Mouse (Mus musculus) liver, adult 2 months (tissue): Measurements from ENCODE around the gene Pawr.

Source experiments
- CTCF ChIP-seq: fragments of 200-500 bp; IDR thresholded peaks from 2 replicates; pipeline ENCODE4 v1.5.1; 2011; ENCODE audit warnings: low read depth, low read length, control low read depth
- POLR2A ChIP-seq: fragments of 200-500 bp; IDR thresholded peaks from 2 replicates; pipeline ENCODE4 v1.6.1; 2011; ENCODE audit warnings: low read length, control low read depth; ENCODE audit not compliant: insufficient read depth; ENCODE audit errors: extremely low read depth

GRCm38 (mm10) chr10:108335736-108336292, 3.9 kb downstream of the Pawr start:
- TF ChIP-seq POLR2A (no peak), CTCF (no peak)
